Mouse (Mus musculus): ENCODE results near the gene Edrf1.

The Edrf1 gene

DNA sequence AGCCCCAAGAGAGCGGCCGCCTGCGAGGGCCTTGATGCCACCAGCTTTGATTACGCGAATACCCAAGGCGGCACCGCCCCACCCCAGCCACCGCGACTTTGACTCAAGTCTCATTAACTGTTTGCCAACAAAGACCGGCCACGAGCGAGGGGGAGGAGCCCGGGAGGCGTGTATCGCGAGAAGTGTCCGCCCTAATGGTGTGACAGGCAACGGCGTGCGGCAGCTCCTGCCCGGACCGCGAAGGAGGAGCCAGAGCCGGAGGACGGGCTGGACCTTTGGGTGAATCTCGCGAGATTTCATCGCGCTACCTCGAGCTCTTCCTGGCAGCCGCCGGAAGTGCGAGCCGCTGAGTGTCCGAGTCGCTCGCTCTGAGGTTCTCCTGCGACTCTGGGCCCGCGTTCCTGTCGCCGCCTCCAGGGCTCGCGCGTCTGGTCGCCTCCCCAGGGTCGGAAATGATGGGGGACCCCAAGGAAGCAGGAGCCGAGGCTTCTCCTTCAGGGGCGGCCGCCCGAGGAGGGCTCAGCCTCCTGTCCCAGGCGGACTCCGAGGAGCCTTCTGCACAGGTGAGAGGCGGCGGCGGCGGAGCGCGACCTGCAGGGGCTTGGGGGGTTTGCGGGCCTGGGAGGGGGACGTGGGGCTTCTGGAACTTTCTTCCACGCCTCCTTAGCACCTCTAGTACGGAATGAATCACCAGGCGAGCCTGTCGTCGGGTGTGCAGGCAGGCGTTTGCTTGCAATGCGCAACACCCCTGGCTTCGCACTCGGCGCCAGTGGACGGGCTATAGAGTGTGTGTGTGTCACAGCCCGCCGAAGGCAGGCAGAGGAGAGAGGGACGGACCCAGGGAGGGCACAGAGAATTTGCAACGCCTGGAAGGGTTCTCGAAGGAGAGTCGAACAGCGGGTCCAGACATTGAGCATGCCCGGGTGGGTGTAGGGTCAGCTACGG lies at the start of gene Edrf1:
Gene Edrf1 (plus strand): TSS at position 183 of the 945 bp plus-strand sequence.
- in situ Hi-C loops (cut with MboI, MseI), result loop anchor here (5.0 to 25.0 kb wide), 4 partner anchors 70 to 775 kb away; partner anchors contain the start of genes Abraxas2 (in 1 of the 2), Bccip (in 1 of the 2) and Eef1akmt2 (in 1 of the 2)

DNA sequence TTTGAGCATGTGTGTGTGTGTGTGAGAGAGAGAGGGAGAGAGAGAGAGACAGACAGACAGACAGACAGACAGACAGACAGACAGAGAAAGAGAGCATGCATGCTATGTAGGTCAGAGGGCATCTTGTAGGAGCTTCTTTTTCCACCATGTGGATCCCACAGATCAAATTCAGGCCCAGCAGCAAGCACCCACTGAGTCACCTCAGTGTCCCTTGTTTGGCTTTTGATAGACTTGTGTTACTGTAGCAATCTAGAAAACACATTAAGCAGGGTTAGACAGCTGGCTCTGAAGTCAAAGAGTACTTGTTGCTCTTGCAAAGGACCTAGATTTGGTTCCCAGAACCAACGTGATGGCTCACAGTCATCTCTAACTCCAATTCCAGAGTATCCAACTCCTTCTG lies 45.6 kb upstream of the Edrf1 start:
- in situ Hi-C loops (cut with MboI, MseI), result loop anchor here in 1 of 2 experiments (10.0 kb wide), 1 partner anchor 237 kb away; no protein-coding TSS in a partner anchor

GRCm38 (mm10) chr7:133600558-133600957 lies 36.8 kb upstream of the Edrf1 start:
- in situ Hi-C loops (cut with MboI, MseI), result loop anchor here in 1 of 2 experiments (10.0 to 25.0 kb wide), 2 partner anchors 563 to 1054 kb away; no protein-coding TSS in a partner anchor

DNA sequence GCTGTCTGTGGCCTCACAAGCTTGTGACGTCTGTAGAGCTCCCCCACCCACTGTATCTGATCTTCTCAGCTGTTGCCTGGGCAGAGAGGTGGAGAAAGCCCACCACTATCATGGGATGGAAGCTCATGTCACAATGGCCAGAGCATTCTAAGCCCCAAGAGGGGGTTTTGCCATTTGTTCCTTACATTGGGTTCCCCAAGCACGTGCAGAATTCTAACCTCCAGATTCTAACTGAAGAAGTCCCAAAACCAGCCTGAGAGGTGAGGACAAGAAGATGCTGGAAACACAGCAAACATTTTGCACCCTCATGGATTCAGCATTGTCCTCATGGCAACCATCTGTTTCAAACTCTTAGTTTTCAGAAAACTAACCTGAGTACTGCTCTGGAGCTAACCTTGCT lies 35.3 kb upstream of the Edrf1 start, which contains the start of gene Tex36:
Gene Tex36 (minus strand): TSS at position 101 of the 400 bp plus-strand sequence.
- in situ Hi-C loops (cut with MboI, MseI), result loop anchor here in 1 of 2 experiments (10.0 to 25.0 kb wide), 2 partner anchors 565 to 1053 kb away; no protein-coding TSS in a partner anchor

DNA sequence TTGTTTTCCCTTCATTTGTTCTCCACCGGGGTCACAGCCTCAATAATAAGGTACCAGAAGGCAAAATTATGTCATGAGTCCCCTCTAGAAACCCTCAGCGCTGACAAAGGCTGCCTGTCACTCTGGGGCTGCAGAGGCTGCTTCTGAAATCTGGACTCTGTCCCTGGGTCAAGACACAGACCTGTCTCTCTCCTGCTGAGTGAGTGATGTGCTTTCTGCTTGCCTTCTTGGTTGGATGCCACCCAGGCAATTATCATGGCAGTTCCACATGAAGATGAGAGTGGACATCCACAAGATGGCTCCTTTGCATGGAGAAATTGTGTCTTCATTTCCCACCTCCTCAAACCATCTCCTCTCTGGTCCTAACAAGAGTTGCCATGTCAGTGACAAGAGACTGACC lies 34.2 kb upstream of the Edrf1 start:
- in situ Hi-C loops (cut with MboI, MseI), result loop anchor here in 1 of 2 experiments (10.0 to 25.0 kb wide), 2 partner anchors 566 to 1052 kb away; no protein-coding TSS in a partner anchor

DNA sequence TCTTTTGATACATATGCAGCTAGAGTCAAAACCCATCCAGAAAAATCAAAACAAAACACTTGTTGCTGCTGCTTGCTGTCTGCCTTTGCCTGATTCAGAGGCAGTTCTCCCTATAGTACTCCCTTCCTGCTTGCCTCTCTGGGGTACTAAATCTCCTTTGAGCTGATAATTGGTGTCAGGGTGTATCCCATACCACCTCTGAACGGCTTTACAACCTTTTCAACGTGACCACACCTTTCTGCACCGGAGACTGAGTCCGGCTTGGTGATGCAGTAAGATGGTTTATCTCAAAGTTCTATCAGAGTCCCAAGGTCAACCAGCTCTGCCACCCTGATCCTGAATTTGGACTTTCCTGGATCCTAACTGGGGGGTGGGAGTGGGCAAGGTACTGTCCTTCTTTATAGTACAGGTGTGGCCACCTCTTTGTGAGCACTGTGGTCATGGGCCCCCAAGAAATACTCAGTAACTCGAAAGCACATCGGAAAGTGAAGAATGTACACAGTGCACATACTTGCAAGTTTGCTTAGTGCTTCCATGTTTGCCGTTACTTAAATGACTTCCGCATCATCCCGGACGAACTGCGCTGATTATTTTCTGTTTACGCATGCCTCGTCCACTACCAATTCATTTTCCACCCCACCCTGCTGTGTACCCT lies 32.8 kb upstream of the Edrf1 start:
- in situ Hi-C loops (cut with MboI, MseI), result loop anchor here in 1 of 2 experiments (10.0 to 25.0 kb wide), 2 partner anchors 567 to 1050 kb away; no protein-coding TSS in a partner anchor

- in situ Hi-C loops (cut with MboI, MseI), result loop anchor here in 1 of 2 experiments (10.0 to 25.0 kb wide), 2 partner anchors 570 to 1047 kb away; no protein-coding TSS in a partner anchor
These were observed 30.0 kb upstream of the Edrf1 start for GRCm38 (mm10) chr7:133607331-133607730.

DNA sequence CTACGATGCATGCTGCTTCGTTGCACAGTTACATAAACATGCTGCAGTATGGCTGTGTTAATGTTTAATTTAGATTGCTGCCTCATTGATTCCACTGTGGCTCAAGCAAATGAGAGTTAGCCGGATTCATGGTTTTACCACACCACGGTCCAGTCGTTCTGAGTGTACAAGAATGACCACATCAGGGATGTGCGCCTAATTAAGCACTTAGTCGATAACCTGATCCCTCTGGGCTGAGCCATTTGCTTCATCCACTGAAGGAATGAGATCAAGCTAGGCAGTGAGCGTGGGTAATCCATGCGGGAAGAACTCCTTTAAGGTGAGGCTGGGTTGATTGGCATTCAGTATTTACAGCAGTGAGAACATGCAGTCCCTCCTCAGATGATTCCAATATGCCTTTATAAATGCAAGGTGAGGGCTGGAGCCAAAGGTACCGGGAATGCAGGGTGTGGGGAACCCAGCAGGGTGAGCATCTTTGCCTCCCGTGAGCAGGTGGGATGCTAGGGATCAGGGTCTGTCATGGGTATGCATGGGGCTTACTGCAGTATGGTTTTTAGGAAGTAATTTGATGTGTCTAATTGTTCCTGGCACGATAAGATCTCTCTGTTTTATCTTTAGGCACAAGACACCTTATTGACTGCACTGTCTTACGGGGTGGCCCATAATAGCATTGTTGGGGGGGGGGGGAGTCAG lies 29.3 kb upstream of the Edrf1 start:
- in situ Hi-C loops (cut with MboI, MseI), result loop anchor here in 1 of 2 experiments (10.0 to 25.0 kb wide), 2 partner anchors 571 to 1047 kb away; no protein-coding TSS in a partner anchor

- in situ Hi-C loops (cut with MboI, MseI), result loop anchor here in 1 of 2 experiments (10.0 to 25.0 kb wide), 2 partner anchors 571 to 1046 kb away; no protein-coding TSS in a partner anchor
These were observed 28.6 kb upstream of the Edrf1 start for GRCm38 (mm10) chr7:133608631-133609340.

GRCm38 (mm10) chr7:133609585-133609984 lies 27.8 kb upstream of the Edrf1 start:
- in situ Hi-C loops (cut with MboI, MseI), result loop anchor here in 1 of 2 experiments (10.0 to 25.0 kb wide), 2 partner anchors 572 to 1045 kb away; no protein-coding TSS in a partner anchor

DNA sequence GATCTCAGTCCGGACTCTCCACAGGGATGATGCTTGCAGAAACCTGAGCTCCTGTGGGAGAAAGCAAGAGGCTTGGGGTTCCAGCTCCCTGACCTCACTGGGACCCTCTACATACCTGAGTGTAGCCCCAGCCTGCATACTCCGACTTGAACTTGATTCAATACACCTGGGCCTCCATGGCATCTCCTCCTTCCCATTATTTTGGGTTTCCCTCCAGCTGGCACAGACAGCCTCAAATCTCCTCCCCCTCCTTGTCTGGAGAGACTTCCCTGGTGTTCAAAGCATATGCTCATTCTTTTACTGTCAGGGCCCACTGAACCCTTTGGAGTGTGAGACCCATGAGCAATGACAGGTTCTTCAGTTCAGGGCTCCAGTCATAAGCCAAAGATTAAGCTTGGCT lies 24.4 kb upstream of the Edrf1 start:
- in situ Hi-C loops (cut with MboI, MseI), result loop anchor here in 1 of 2 experiments (25.0 kb wide), 1 partner anchor 576 kb away; no protein-coding TSS in a partner anchor

GRCm38 (mm10) chr7:133620721-133621120 lies 16.6 kb upstream of the Edrf1 start:
- in situ Hi-C loops (cut with MboI, MseI), result loop anchor here in 1 of 2 experiments (25.0 kb wide), 1 partner anchor 583 kb away; no protein-coding TSS in a partner anchor

- in situ Hi-C loops (cut with MboI, MseI), result loop anchor here in 1 of 2 experiments (25.0 kb wide), 1 partner anchor 586 kb away; no protein-coding TSS in a partner anchor
These were observed 14.1 kb upstream of the Edrf1 start for GRCm38 (mm10) chr7:133623226-133623625.

GRCm38 (mm10) chr7:133627184-133627936 lies 10.0 kb upstream of the Edrf1 start:
- in situ Hi-C loops (cut with MboI, MseI), result loop anchor here (5.0 to 25.0 kb wide), 2 partner anchors 685 to 765 kb away; partner anchors contain the start of genes Abraxas2 (in 1 of the 2) and Eef1akmt2 (in 1 of the 2)

DNA sequence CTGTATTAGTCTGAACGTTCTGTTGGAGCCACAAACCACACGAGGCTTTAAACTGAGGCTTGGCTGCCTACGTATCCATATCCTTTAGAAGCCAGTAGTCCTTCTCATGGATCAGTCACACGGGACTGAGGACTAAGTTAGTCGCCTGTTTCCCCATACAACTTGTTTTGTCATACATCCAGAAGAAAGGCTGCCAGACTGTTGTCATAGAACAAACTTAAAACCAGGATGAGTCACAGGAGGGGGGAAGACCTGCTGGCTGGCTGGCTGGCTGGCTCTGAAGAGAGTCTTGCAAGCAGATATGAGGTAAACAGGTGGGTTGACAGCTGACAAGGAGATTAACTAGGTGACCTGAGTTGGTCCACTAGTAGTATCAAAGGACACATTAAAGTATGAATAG lies 6.5 kb upstream of the Edrf1 start:
- in situ Hi-C loops (cut with MboI, MseI), result loop anchor here (5.0 to 25.0 kb wide), 4 partner anchors 516 to 1014 kb away; partner anchors contain the start of genes Abraxas2 (in 1 of the 2) and Eef1akmt2 (in 1 of the 2)

DNA sequence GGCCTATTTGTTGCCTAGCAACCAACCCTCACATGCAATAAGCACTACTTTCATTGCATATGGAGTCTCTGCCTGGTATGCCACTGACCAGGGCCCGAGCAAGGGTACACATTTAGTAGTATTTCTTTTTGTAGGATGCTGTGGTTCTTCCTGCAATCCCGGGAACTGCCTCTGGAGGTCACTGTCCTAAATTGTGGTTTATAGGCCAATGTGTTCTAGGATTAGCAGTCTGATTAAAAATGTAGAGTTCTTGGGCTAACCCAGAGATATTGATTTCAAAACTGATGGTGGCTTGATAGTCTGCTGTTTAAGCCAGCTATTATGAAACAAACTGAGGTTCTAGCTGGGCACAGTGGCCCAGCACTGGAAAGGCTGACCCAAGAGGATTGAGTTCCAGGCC lies 4.9 kb upstream of the Edrf1 start:
- in situ Hi-C loops (cut with MboI, MseI), result loop anchor here (5.0 to 25.0 kb wide), 4 partner anchors 518 to 1015 kb away; partner anchors contain the start of genes Abraxas2 (in 1 of the 2) and Eef1akmt2 (in 1 of the 2)

DNA sequence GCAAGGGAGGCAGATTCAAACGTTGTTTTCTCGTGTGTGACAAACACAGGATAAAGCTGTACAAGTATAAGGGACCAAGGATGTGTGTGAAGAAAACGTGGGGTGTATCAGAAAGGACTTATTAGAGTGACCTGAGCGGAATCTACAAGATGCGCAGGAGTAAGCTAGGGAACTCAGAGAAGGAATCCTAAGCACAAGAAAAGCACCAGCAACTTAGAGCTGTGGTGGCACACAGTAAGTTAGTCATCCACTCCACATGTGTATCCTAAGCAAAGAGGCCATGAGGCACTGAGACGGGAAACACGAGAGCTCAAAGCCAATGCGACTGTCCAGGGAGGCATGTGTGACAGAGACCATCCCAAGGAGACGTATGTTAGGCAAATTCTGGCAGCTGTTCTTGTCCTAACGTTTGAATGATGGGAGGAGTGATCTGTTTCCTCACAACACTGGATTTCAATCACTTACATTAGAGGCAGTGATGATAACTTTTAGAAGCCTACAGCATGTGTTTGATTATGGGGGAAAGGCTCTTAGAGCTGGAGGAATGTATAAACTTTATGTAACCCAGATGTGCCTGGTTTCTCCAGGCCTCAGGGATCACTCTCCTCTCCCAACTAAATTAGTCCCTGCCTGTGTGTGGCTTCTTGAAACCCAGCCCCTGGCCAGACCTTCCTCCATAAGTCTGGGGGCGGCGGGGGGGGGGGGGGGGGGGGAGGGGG lies 2.3 kb upstream of the Edrf1 start:
- in situ Hi-C loops (cut with MboI, MseI), result loop anchor here (5.0 to 25.0 kb wide), 5 partner anchors 72 to 1018 kb away; partner anchors contain the start of genes Abraxas2 (in 1 of the 2), Bccip (in 1 of the 2) and Eef1akmt2 (in 1 of the 2)

All from T-helper 17 cell (primary cell).